Mouse (Mus musculus) midbrain, embryonic 14.5 days (tissue): ENCODE results near the gene Tyms. TPM values are rescaled to one million over a fixed set of nuclear protein-coding genes. Genes with fewer than 3 reads are reported as not detected.
A peak's percentile ranks its signal among the peaks of the same experiment; 100 is the strongest.

Experiments
- ATAC-seq: fragments of 200-750 bp; cut with Nextera tagmentation; 2 replicates; pipeline ENCODE4 v1.8.0; 2017; ENCODE audit warnings: moderate number of reproducible peaks, moderate library complexity; ENCODE audit not compliant: low FRiP score, low TSS enrichment
- DNase-seq: peaks from one replicate; pipeline ENCODE4 v3.0.0-alpha.2; 2015
- H3K27ac ChIP-seq: fragments of 300-500 bp; sonication (generic); replicated peaks from 2 replicates; pipeline ENCODE4 v1.5.1; 2014; ENCODE audit warnings: mild to moderate bottlenecking, low read depth, low read length, moderate library complexity
- H3K27me3 ChIP-seq: fragments of 300-500 bp; sonication (generic); 2 replicates; pipeline ENCODE4 v1.6.1; 2014; ENCODE audit warnings: low read length, control low read depth, mixed read lengths; ENCODE audit not compliant: control insufficient read depth, insufficient read depth
- H3K36me3 ChIP-seq: fragments of 300-500 bp; sonication (generic); 2 replicates; pipeline ENCODE4 v1.6.1; 2014; ENCODE audit warnings: low read length, control low read depth; ENCODE audit not compliant: control insufficient read depth, insufficient read depth
- H3K4me1 ChIP-seq: fragments of 300-500 bp; sonication (generic); 2 replicates; pipeline ENCODE4 v1.6.1; 2014; ENCODE audit warnings: mild to moderate bottlenecking, antibody characterized with exemption, low read length, control low read depth; ENCODE audit not compliant: control insufficient read depth, insufficient read depth
- H3K4me2 ChIP-seq: fragments of 300-500 bp; sonication (generic); 2 replicates; pipeline ENCODE4 v1.6.1; 2014; ENCODE audit warnings: mild to moderate bottlenecking, low read length, moderate library complexity
- H3K4me3 ChIP-seq: fragments of 300-500 bp; sonication (generic); replicated peaks from 2 replicates; pipeline ENCODE4 v1.5.1; 2014; ENCODE audit warnings: low read depth, low read length
- H3K9ac ChIP-seq: fragments of 300-500 bp; sonication (generic); replicated peaks from 2 replicates; pipeline ENCODE4 v1.6.1; 2014; ENCODE audit warnings: mild to moderate bottlenecking, low read length, moderate library complexity
- H3K9me3 ChIP-seq: fragments of 300-500 bp; sonication (generic); 2 replicates; pipeline ENCODE4 v1.6.1; 2016; ENCODE audit warnings: low read length, control low read depth, mixed read lengths; ENCODE audit not compliant: control insufficient read depth
- WGBS: fragments of 180-500 bp; shearing (Covaris S2); extraction: QIAGEN DNeasy Blood & Tissue Kit; methylation state at CpG from one replicate; pipeline ENCODE4 v1.1.7; 2014; 5-methylcytosine and 5-hydroxymethylcytosine counted together
- polyA plus RNA-seq: library from polyadenylated mRNA; unstranded; fragments of >200 nt; fragmentation: Nextera tagmentation; extraction: Ambion mirVana; gene quantifications from 2 replicates; pipeline ENCODE4 v1.2.1, GENCODE M21; 2014

The Tyms gene
- polyA plus RNA-seq, 1 experiment from 2014 or later: 63.6 TPM

- Histone ChIP-seq H3K4me2 (peak overlapping the region; percentile 96), H3K4me3 (peak overlapping the region; percentile 66), H3K27ac (peak overlapping the region; percentile 83), H3K27me3 (no peaks in the 10 kb centered on the region), H3K9ac (peak overlapping the region; percentile 78; the same call in 1 of the 2 replicates), H3K4me1 (peaks cover 46% of the 10 kb centered on the region), H3K9me3 (no peaks in the 10 kb centered on the region), H3K36me3 (no peaks in the 10 kb centered on the region)
- WGBS: 1% methylated on average over 2 of the region's 2 CpGs
- ATAC-seq (no peak), DNase-seq (no peak)
Measured at GRCm38 (mm10) chr5:30106756-30107155, 33.3 kb upstream of the Tyms start.

- Histone ChIP-seq H3K4me3 (peak within 1 kb of the TSS; percentile 66), H3K4me1 (peaks cover 38% of the 10 kb centered on the region), H3K27ac (peak within 1 kb of the TSS; percentile 83), H3K4me2 (peak within 1 kb of the TSS; percentile 96), H3K27me3 (no peaks in the 10 kb centered on the region), H3K9me3 (no peaks in the 10 kb centered on the region), H3K9ac (peak within 1 kb of the TSS; percentile 78), H3K36me3 (no peaks in the 10 kb centered on the region)
- ATAC-seq: peak; percentile 46
- peak; percentile 84 for DNase-seq
- under 1% methylated on average over 29 of the region's 29 CpGs for WGBS
Measured at GRCm38 (mm10) chr5:30105668-30106300, 32.4 kb upstream of the Tyms start, which contains the start of gene 3110082J24Rik. 3110082J24Rik (minus strand) TSS chr5:30106086.

GRCm38 (mm10) chr5:30104841-30105667 lies 31.6 kb upstream of the Tyms start, which contains the start of gene Garem2:
Garem2 (plus strand) TSS chr5:30105161.
- peak within 1 kb of the TSS; percentile 96 for H3K4me2 ChIP-seq
- ATAC-seq (peak; percentile 56), DNase-seq (peak; percentile 78)
- peak within 1 kb of the TSS; percentile 78 for H3K9ac ChIP-seq
- WGBS: under 1% methylated on average over 65 of the region's 65 CpGs
- H3K4me3 ChIP-seq: peak within 1 kb of the TSS; percentile 66
- H3K27me3 ChIP-seq: no peaks in the 10 kb centered on the region
- peak within 1 kb of the TSS; percentile 83 for H3K27ac ChIP-seq
- H3K4me1 ChIP-seq: peaks cover 30% of the 10 kb centered on the region
- H3K36me3 ChIP-seq: no peaks in the 10 kb centered on the region
- H3K9me3 ChIP-seq: no peaks in the 10 kb centered on the region

GRCm38 (mm10) chr5:30104339-30104738 lies 30.9 kb upstream of the Tyms start:
- 4% methylated on average over 12 of the region's 12 CpGs for WGBS
- Histone ChIP-seq H3K4me3 (peak overlapping the region; percentile 66), H3K9ac (no peak overlapping the region), H3K9me3 (no peaks in the 10 kb centered on the region), H3K4me1 (peaks cover 24% of the 10 kb centered on the region), H3K36me3 (no peaks in the 10 kb centered on the region), H3K27ac (no peak overlapping the region), H3K4me2 (peak overlapping the region; percentile 96), H3K27me3 (no peaks in the 10 kb centered on the region)
- DNase-seq (peak; percentile 85), ATAC-seq (no peak)

- ATAC-seq (no peak), DNase-seq (no peak)
- 82% methylated on average over 3 of the region's 3 CpGs for WGBS
- Histone ChIP-seq H3K4me1 (peaks cover 22% of the 10 kb centered on the region), H3K36me3 (no peaks in the 10 kb centered on the region), H3K27me3 (no peaks in the 10 kb centered on the region), H3K9ac (no peak overlapping the region), H3K4me2 (no peak overlapping the region), H3K9me3 (no peaks in the 10 kb centered on the region), H3K27ac (no peak overlapping the region), H3K4me3 (no peak overlapping the region)
Measured at GRCm38 (mm10) chr5:30103340-30103739, 29.9 kb upstream of the Tyms start.

- Histone ChIP-seq H3K4me3 (no peak overlapping the region), H3K27ac (no peak overlapping the region), H3K27me3 (no peaks in the 10 kb centered on the region), H3K9ac (no peak overlapping the region), H3K36me3 (no peaks in the 10 kb centered on the region), H3K4me1 (no peaks in the 10 kb centered on the region), H3K9me3 (no peaks in the 10 kb centered on the region), H3K4me2 (no peak overlapping the region)
- ATAC-seq: no peak
- DNase-seq: no peak
- 88% methylated on average over 1 of the region's 1 CpGs for WGBS
Measured at GRCm38 (mm10) chr5:30098260-30098659, 24.8 kb upstream of the Tyms start.

- Histone ChIP-seq H3K4me3 (no peak overlapping the region), H3K27me3 (no peaks in the 10 kb centered on the region), H3K27ac (no peak overlapping the region), H3K4me2 (no peak overlapping the region), H3K4me1 (no peaks in the 10 kb centered on the region), H3K36me3 (no peaks in the 10 kb centered on the region), H3K9ac (no peak overlapping the region), H3K9me3 (no peaks in the 10 kb centered on the region)
- WGBS: 78% methylated on average over 6 of the region's 6 CpGs
- DNase-seq (no peak), ATAC-seq (no peak)
Measured at GRCm38 (mm10) chr5:30095731-30096130, 22.3 kb upstream of the Tyms start.

- no peaks in the 10 kb centered on the region for H3K36me3 ChIP-seq
- 54% methylated on average over 2 of the region's 2 CpGs for WGBS
- DNase-seq (no peak), ATAC-seq (no peak)
- H3K27me3 ChIP-seq: no peaks in the 10 kb centered on the region
- H3K4me2 ChIP-seq: no peak overlapping the region
- no peak overlapping the region for H3K27ac ChIP-seq
- H3K9me3 ChIP-seq: no peaks in the 10 kb centered on the region
- H3K9ac ChIP-seq: no peak overlapping the region
- H3K4me3 ChIP-seq: no peak overlapping the region
- no peaks in the 10 kb centered on the region for H3K4me1 ChIP-seq
Measured at GRCm38 (mm10) chr5:30094399-30094798, 21.0 kb upstream of the Tyms start.
